Mouse (Mus musculus): ENCODE measurements around the gene Dld. TPM values are rescaled to one million over a fixed set of nuclear protein-coding genes. Genes with fewer than 3 reads are reported as not detected.
A peak's percentile ranks its signal among the peaks of the same experiment; 100 is the strongest.

Gene Dld
- polyA plus RNA-seq, 1 experiment = 60.9 TPM

- Histone ChIP-seq H3K4me2 (ENCODE audit: low read depth) (no peak overlapping the region), H3K79me2 (ENCODE audit: control insufficient read depth, insufficient read depth) (no peaks in the 10 kb centered on the region), H3K4me3 (no peak overlapping the region), H3ac (ENCODE audit: control insufficient read depth, insufficient read length) (no peak overlapping the region), H3K36me3 (ENCODE audit: control insufficient read depth, insufficient read depth) (no peaks in the 10 kb centered on the region), H3K27me3 (ENCODE audit: control insufficient read depth, insufficient read depth, insufficient read length) (peaks cover 6% of the 10 kb centered on the region)
- no peak for TF ChIP-seq REST (IDR thresholded peaks at IDR 0.05; ENCODE audit: insufficient read depth, insufficient read length)
- no peak for TF ChIP-seq TCF3 (IDR thresholded peaks at IDR 0.05; ENCODE audit: insufficient read length, low read depth)
Measured at GRCm38 (mm10) chr12:31377241-31377640, 26.0 kb upstream of the Dld start.

GRCm38 (mm10) chr12:31376326-31376950, 25.2 kb upstream of the Dld start:
- no peak overlapping the region for H3K4me3 ChIP-seq
- no peak overlapping the region for H3ac ChIP-seq (ENCODE audit: control insufficient read depth, insufficient read length)
- no peaks in the 10 kb centered on the region for H3K79me2 ChIP-seq (ENCODE audit: control insufficient read depth, insufficient read depth)
- H3K4me2 ChIP-seq (ENCODE audit: low read depth) = peak overlapping the region; percentile 41
- H3K27me3 ChIP-seq (ENCODE audit: control insufficient read depth, insufficient read depth, insufficient read length) = peaks cover 6% of the 10 kb centered on the region
- no peak for TF ChIP-seq MYOG (IDR thresholded peaks at IDR 0.05; ENCODE audit: control insufficient read depth in 1 of 3, insufficient read depth in 1 of 3, insufficient read length in 2 of 3, low read depth in 2 of 3)
- no peak for TF ChIP-seq USF1 (IDR thresholded peaks at IDR 0.05; ENCODE audit: low read depth)
- TF ChIP-seq POLR2AphosphoS2 (IDR thresholded peaks at IDR 0.05; ENCODE audit: insufficient read length, low read depth) = no peak
- TF ChIP-seq CEBPB (IDR thresholded peaks at IDR 0.05; ENCODE audit: insufficient read depth, poor library complexity, severe bottlenecking) = no peak
- TF ChIP-seq MYOD1 (IDR thresholded peaks at IDR 0.05; ENCODE audit: control insufficient read depth in 1 of 3, insufficient read length in 2 of 3, low read depth in 2 of 3) = no peak
- no peak for TF ChIP-seq SRF (IDR thresholded peaks at IDR 0.05; ENCODE audit: control insufficient read depth, insufficient read length, low read depth)
- no peak for TF ChIP-seq TCF3 (IDR thresholded peaks at IDR 0.05; ENCODE audit: insufficient read length, low read depth)
- no peak for TF ChIP-seq E2F4 (IDR thresholded peaks at IDR 0.05; ENCODE audit: insufficient read depth)
- no peak for TF ChIP-seq POLR2A (IDR thresholded peaks at IDR 0.05; ENCODE audit: insufficient read length, low read depth)
- H3K36me3 ChIP-seq (ENCODE audit: control insufficient read depth, insufficient read depth) = no peaks in the 10 kb centered on the region

GRCm38 (mm10) chr12:31375283-31375615, 24.0 kb upstream of the Dld start:
- Histone ChIP-seq H3ac (ENCODE audit: control insufficient read depth, insufficient read length) (no peak overlapping the region), H3K4me2 (ENCODE audit: low read depth) (peak overlapping the region; percentile 41), H3K79me2 (ENCODE audit: control insufficient read depth, insufficient read depth) (no peaks in the 10 kb centered on the region), H3K27me3 (ENCODE audit: control insufficient read depth, insufficient read depth, insufficient read length) (peaks cover 6% of the 10 kb centered on the region), H3K36me3 (ENCODE audit: control insufficient read depth, insufficient read depth) (no peaks in the 10 kb centered on the region), H3K4me3 (no peak overlapping the region)
- TF ChIP-seq E2F4 (IDR thresholded peaks at IDR 0.05; ENCODE audit: insufficient read depth) (no peak), CEBPB (IDR thresholded peaks at IDR 0.05; ENCODE audit: insufficient read depth, poor library complexity, severe bottlenecking) (no peak), USF1 (IDR thresholded peaks at IDR 0.05; ENCODE audit: low read depth) (no peak), TCF3 (IDR thresholded peaks at IDR 0.05; ENCODE audit: insufficient read length, low read depth) (no peak)

GRCm38 (mm10) chr12:31374603-31375282, 23.5 kb upstream of the Dld start:
- Histone ChIP-seq H3K4me2 (ENCODE audit: low read depth) (peak overlapping the region; percentile 57), H3K27me3 (ENCODE audit: control insufficient read depth, insufficient read depth, insufficient read length) (peaks cover 3% of the 10 kb centered on the region), H3K4me3 (no peak overlapping the region), H3K79me2 (ENCODE audit: control insufficient read depth, insufficient read depth) (no peaks in the 10 kb centered on the region), H3K36me3 (ENCODE audit: control insufficient read depth, insufficient read depth) (no peaks in the 10 kb centered on the region), H3ac (ENCODE audit: control insufficient read depth, insufficient read length) (no peak overlapping the region)
- TF ChIP-seq CEBPB (IDR thresholded peaks at IDR 0.05; ENCODE audit: insufficient read depth, poor library complexity, severe bottlenecking) (no peak), REST (IDR thresholded peaks at IDR 0.05; ENCODE audit: insufficient read depth, insufficient read length) (no peak)

GRCm38 (mm10) chr12:31369656-31370055, 18.4 kb upstream of the Dld start:
- no peaks in the 10 kb centered on the region for H3K27me3 ChIP-seq (ENCODE audit: control insufficient read depth, insufficient read depth, insufficient read length)
- H3K36me3 ChIP-seq (ENCODE audit: control insufficient read depth, insufficient read depth) = no peaks in the 10 kb centered on the region
- no peak overlapping the region for H3K4me3 ChIP-seq
- H3ac ChIP-seq (ENCODE audit: control insufficient read depth, insufficient read length) = no peak overlapping the region
- no peak overlapping the region for H3K4me2 ChIP-seq (ENCODE audit: low read depth)
- H3K79me2 ChIP-seq (ENCODE audit: control insufficient read depth, insufficient read depth) = no peaks in the 10 kb centered on the region
- TF ChIP-seq CEBPB (IDR thresholded peaks at IDR 0.05; ENCODE audit: insufficient read depth, poor library complexity, severe bottlenecking) (no peak), MAX (IDR thresholded peaks at IDR 0.05; ENCODE audit: low read depth) (no peak), TCF3 (IDR thresholded peaks at IDR 0.05; ENCODE audit: insufficient read length, low read depth) (no peak), POLR2A (IDR thresholded peaks at IDR 0.05; ENCODE audit: insufficient read length, low read depth) (no peak), MYOD1 (IDR thresholded peaks at IDR 0.05; ENCODE audit: control insufficient read depth in 1 of 3, insufficient read length in 2 of 3, low read depth in 2 of 3) (no peak), REST (IDR thresholded peaks at IDR 0.05; ENCODE audit: insufficient read depth, insufficient read length) (no peak), E2F4 (IDR thresholded peaks at IDR 0.05; ENCODE audit: insufficient read depth) (no peak), MYOG (IDR thresholded peaks at IDR 0.05; ENCODE audit: control insufficient read depth in 1 of 3, insufficient read depth in 1 of 3, insufficient read length in 2 of 3, low read depth in 2 of 3) (no peak), SRF (IDR thresholded peaks at IDR 0.05; ENCODE audit: control insufficient read depth, insufficient read length, low read depth) (no peak), TCF12 (IDR thresholded peaks at IDR 0.05; ENCODE audit: insufficient read depth, poor library complexity, severe bottlenecking) (no peak), USF1 (IDR thresholded peaks at IDR 0.05; ENCODE audit: low read depth) (no peak), POLR2AphosphoS2 (IDR thresholded peaks at IDR 0.05; ENCODE audit: insufficient read length, low read depth) (no peak)

Measured in myocyte (in vitro differentiated cells).